Mouse (Mus musculus) cerebral cortex, adult 2 months (tissue): ENCODE results near the gene Gna12.

Experiments used
- WGBS: fragments of 180-500 bp; shearing (Covaris S2); methylation state at CpG from one replicate; pipeline ENCODE4 v1.1.7; 2018; 5-methylcytosine and 5-hydroxymethylcytosine counted together

The Gna12 gene

GRCm38 (mm10) chr5:140830314-140831063 lies at the start of gene Gna12:
Gene Gna12 (minus strand): TSS chr5:140830431.
- under 1% methylated on average over 47 of the region's 49 CpGs for WGBS

GRCm38 (mm10) chr5:140878644-140879043 lies 48.4 kb upstream of the Gna12 start:
- 73% methylated on average over 6 of the region's 6 CpGs for WGBS

- 73% methylated on average over 6 of the region's 6 CpGs for WGBS
Measured at GRCm38 (mm10) chr5:140873736-140874307, 43.6 kb upstream of the Gna12 start.

- WGBS = 34% methylated on average over 18 of the region's 18 CpGs
Measured at GRCm38 (mm10) chr5:140873039-140873551, 42.9 kb upstream of the Gna12 start.

GRCm38 (mm10) chr5:140872532-140873038 lies 42.4 kb upstream of the Gna12 start:
- WGBS = 57% methylated on average over 11 of the region's 11 CpGs

- WGBS = 79% methylated on average over 6 of the region's 6 CpGs
Measured at GRCm38 (mm10) chr5:140871241-140871640, 41.0 kb upstream of the Gna12 start.

GRCm38 (mm10) chr5:140869034-140869433 lies 38.8 kb upstream of the Gna12 start:
- WGBS = 62% methylated on average over 2 of the region's 2 CpGs

- WGBS = 91% methylated on average over 5 of the region's 5 CpGs
Measured at GRCm38 (mm10) chr5:140859730-140860129, 29.5 kb upstream of the Gna12 start.

GRCm38 (mm10) chr5:140858335-140858734 lies 28.1 kb upstream of the Gna12 start:
- 93% methylated on average over 3 of the region's 3 CpGs for WGBS

- 60% methylated on average over 8 of the region's 8 CpGs for WGBS
Measured at GRCm38 (mm10) chr5:140857432-140858154, 27.4 kb upstream of the Gna12 start.

GRCm38 (mm10) chr5:140855909-140856530 lies 25.8 kb upstream of the Gna12 start:
- WGBS = 79% methylated on average over 11 of the region's 11 CpGs

- 95% methylated on average over 4 of the region's 4 CpGs for WGBS
Measured at GRCm38 (mm10) chr5:140854700-140855099, 24.5 kb upstream of the Gna12 start.

- 85% methylated on average over 5 of the region's 5 CpGs for WGBS
Measured at GRCm38 (mm10) chr5:140853723-140854122, 23.5 kb upstream of the Gna12 start.

- WGBS = 85% methylated on average over 12 of the region's 12 CpGs
Measured at GRCm38 (mm10) chr5:140852435-140852996, 22.3 kb upstream of the Gna12 start.

GRCm38 (mm10) chr5:140847300-140847729 lies 17.1 kb upstream of the Gna12 start:
- 23% methylated on average over 5 of the region's 5 CpGs for WGBS

GRCm38 (mm10) chr5:140841942-140842341 lies 11.7 kb upstream of the Gna12 start:
- WGBS = 83% methylated on average over 4 of the region's 4 CpGs

- WGBS = 74% methylated on average over 8 of the region's 8 CpGs
Measured at GRCm38 (mm10) chr5:140831064-140831431, 817 bp upstream of the Gna12 start.

- under 1% methylated on average over 58 of the region's 58 CpGs for WGBS
Measured at GRCm38 (mm10) chr5:140829911-140830294, 328 bp downstream of the Gna12 start.

- 26% methylated on average over 18 of the region's 18 CpGs for WGBS
Measured at GRCm38 (mm10) chr5:140829081-140829910, 935 bp downstream of the Gna12 start.

GRCm38 (mm10) chr5:140828363-140828762 lies 1.9 kb downstream of the Gna12 start:
- WGBS = 23% methylated on average over 2 of the region's 2 CpGs

- WGBS = 27% methylated on average over 8 of the region's 8 CpGs
Measured at GRCm38 (mm10) chr5:140827896-140828295, 2.3 kb downstream of the Gna12 start.
